Mouse (Mus musculus) MEL (cell line): ENCODE data around the gene Rgs11. TPM values are rescaled to one million over a fixed set of nuclear protein-coding genes. Genes with fewer than 3 reads are reported as not detected.

Experiments
- DNase-seq: peaks from one replicate; pipeline ENCODE4 v3.0.0; 2011; ENCODE audit warnings: low read depth, low spot score
- H3K27ac ChIP-seq: 2 replicates; pipeline ENCODE4 v1.5.1; 2012; ENCODE audit warnings: low read depth, mild to moderate bottlenecking, control low read depth, low read length, moderate library complexity; ENCODE audit not compliant: control insufficient read depth
- H3K27me3 ChIP-seq, 2 experiments: fragments of 150-350 bp in 1 of 2; sonication (generic) in 1 of 2; 2 replicates each; pipeline ENCODE4 v1.6.1; 2012; ENCODE audit warnings: low read length in 2 of 2, mild to moderate bottlenecking in 2 of 2, improper control_type of control experiment in 1 of 2, moderate library complexity in 1 of 2; ENCODE audit not compliant: insufficient read depth in 2 of 2, control insufficient read depth in 1 of 2
- H3K36me3 ChIP-seq, 2 experiments: 2 replicates each; pipeline ENCODE4 v1.6.1; 2012 to 2014; ENCODE audit warnings: low read length in 2 of 2, improper control_type of control experiment in 1 of 2, inconsistent platforms in 1 of 2, mild to moderate bottlenecking in 1 of 2; ENCODE audit not compliant: insufficient read depth in 2 of 2, control insufficient read depth in 1 of 2
- H3K4me1 ChIP-seq, 2 experiments: fragments of 150-350 bp in 1 of 2; sonication (generic) in 1 of 2; 2 replicates each; pipeline ENCODE4 v1.6.1; 2012; ENCODE audit warnings: low read length in 2 of 2, improper control_type of control experiment in 1 of 2, mild to moderate bottlenecking in 1 of 2; ENCODE audit not compliant: insufficient read depth in 2 of 2, control insufficient read depth in 1 of 2
- H3K4me3 ChIP-seq, 2 experiments: fragments of 150-350 bp in 1 of 2; sonication (generic) in 1 of 2; 2 replicates each; pipeline ENCODE4 v1.5.1; 2012; ENCODE audit warnings: low read depth in 2 of 2, low read length in 2 of 2, mild to moderate bottlenecking in 2 of 2, moderate library complexity in 2 of 2, control low read depth in 1 of 2, improper control_type of control experiment in 1 of 2; ENCODE audit not compliant: control insufficient read depth in 1 of 2, insufficient read depth in 1 of 2
- H3K79me2 ChIP-seq: 2 replicates; pipeline ENCODE4 v1.6.1; 2012; ENCODE audit warnings: mild to moderate bottlenecking, low read length, moderate library complexity; ENCODE audit not compliant: control insufficient read depth, poor library complexity, insufficient read depth
- H3K9ac ChIP-seq: 2 replicates; pipeline ENCODE4 v1.6.1; 2012; ENCODE audit warnings: low read depth, mild to moderate bottlenecking, control low read depth, low read length, moderate library complexity; ENCODE audit not compliant: control insufficient read depth, poor library complexity, severe bottlenecking
- H3K9me3 ChIP-seq: fragments of 150-350 bp; sonication (generic); replicated peaks from 2 replicates; pipeline ENCODE4 v1.6.1; 2012; ENCODE audit warnings: mild to moderate bottlenecking, low read length, improper control_type of control experiment, moderate library complexity; ENCODE audit not compliant: insufficient read depth
- BHLHE40 ChIP-seq: IDR thresholded peaks from 2 replicates; pipeline ENCODE4 v1.6.1; 2012; ENCODE audit warnings: low read depth, mild to moderate bottlenecking, inconsistent platforms, low read length, improper control_type of control experiment, borderline replicate concordance
- CHD2 ChIP-seq: IDR thresholded peaks from 2 replicates; pipeline ENCODE4 v1.6.1; 2011; ENCODE audit warnings: low read length, improper control_type of control experiment
- CTCF ChIP-seq, 3 experiments: IDR thresholded peaks in 2 of 3; conservative IDR thresholded peaks in 1 of 3; 2 replicates each; pipeline ENCODE4 v1.5.1; 2011 to 2012; ENCODE audit warnings: low read length in 3 of 3, low read depth in 2 of 3, mild to moderate bottlenecking in 2 of 3, improper control_type of control experiment in 1 of 3, inconsistent platforms in 1 of 3, mixed read lengths in 1 of 3, moderate library complexity in 1 of 3; ENCODE audit not compliant: control insufficient read depth in 1 of 3, insufficient read depth in 1 of 3, poor library complexity in 1 of 3, severe bottlenecking in 1 of 3
- E2F4 ChIP-seq: IDR thresholded peaks from 2 replicates; pipeline ENCODE4 v1.6.1; 2011; ENCODE audit warnings: low read depth, low read length, improper control_type of control experiment, borderline replicate concordance
- ELF1 ChIP-seq: IDR thresholded peaks from 2 replicates; pipeline ENCODE4 v1.6.1; 2014; ENCODE audit warnings: low read depth, mild to moderate bottlenecking, inconsistent platforms, low read length, improper control_type of control experiment, moderate library complexity
- ETS1 ChIP-seq: IDR thresholded peaks from 2 replicates; pipeline ENCODE4 v1.6.1; 2012; ENCODE audit warnings: low read depth, mild to moderate bottlenecking, inconsistent platforms, low read length, improper control_type of control experiment, moderate library complexity
- GATA1 ChIP-seq: IDR thresholded peaks from 2 replicates; pipeline ENCODE4 v1.6.1; 2011; ENCODE audit warnings: low read depth, low read length, improper control_type of control experiment
- JUND ChIP-seq: IDR thresholded peaks from 2 replicates; pipeline ENCODE4 v1.6.1; 2011; ENCODE audit warnings: low read depth, mild to moderate bottlenecking, improper control_type of control experiment, low read length
- KAT2A ChIP-seq: conservative IDR thresholded peaks from 2 replicates; pipeline ENCODE4 v1.6.1; 2012; ENCODE audit warnings: low read depth, low read length, improper control_type of control experiment, inconsistent platforms
- MAX ChIP-seq: IDR thresholded peaks from 2 replicates; pipeline ENCODE4 v1.6.1; 2011; ENCODE audit warnings: low read length, improper control_type of control experiment
- MAZ ChIP-seq: IDR thresholded peaks from 2 replicates; pipeline ENCODE4 v1.6.1; 2012; ENCODE audit warnings: low read depth, mild to moderate bottlenecking, inconsistent platforms, low read length, improper control_type of control experiment
- MEF2A ChIP-seq: IDR thresholded peaks from 2 replicates; pipeline ENCODE4 v1.6.1; 2014; ENCODE audit warnings: low read depth, mild to moderate bottlenecking, inconsistent platforms, low read length, improper control_type of control experiment; ENCODE audit not compliant: poor library complexity, insufficient replicate concordance, severe bottlenecking; ENCODE audit errors: extremely low read depth
- NELFE ChIP-seq: IDR thresholded peaks from 2 replicates; pipeline ENCODE4 v1.6.1; 2011; ENCODE audit warnings: low read depth, low read length, improper control_type of control experiment
- POLR2A ChIP-seq, 2 experiments: IDR thresholded peaks; 2 replicates each; pipeline ENCODE4 v1.6.1; 2011 to 2012; ENCODE audit warnings: low read length in 2 of 2, mild to moderate bottlenecking in 2 of 2, control low read depth in 1 of 2, improper control_type of control experiment in 1 of 2, low read depth in 1 of 2, moderate library complexity in 1 of 2; ENCODE audit not compliant: control insufficient read depth in 1 of 2, insufficient read depth in 1 of 2, poor library complexity in 1 of 2
- POLR2AphosphoS2 ChIP-seq: IDR thresholded peaks from 2 replicates; pipeline ENCODE4 v1.6.1; 2011; ENCODE audit warnings: low read length, improper control_type of control experiment
- POLR2AphosphoS5 ChIP-seq: IDR thresholded peaks from 2 replicates; pipeline ENCODE4 v1.6.1; 2012; ENCODE audit warnings: low read depth, borderline replicate concordance, mild to moderate bottlenecking, inconsistent platforms, low read length, moderate library complexity, mixed read lengths
- RAD21 ChIP-seq: IDR thresholded peaks from 2 replicates; pipeline ENCODE4 v1.6.1; 2011; ENCODE audit warnings: mild to moderate bottlenecking, low read depth, low read length, improper control_type of control experiment
- RCOR1 ChIP-seq: IDR thresholded peaks from 2 replicates; pipeline ENCODE4 v1.6.1; 2012; ENCODE audit warnings: low read depth, mild to moderate bottlenecking, inconsistent platforms, low read length, improper control_type of control experiment
- SIN3A ChIP-seq: IDR thresholded peaks from 2 replicates; pipeline ENCODE4 v1.6.1; 2012; ENCODE audit warnings: low read length, improper control_type of control experiment, inconsistent platforms
- SMC3 ChIP-seq: IDR thresholded peaks from 2 replicates; pipeline ENCODE4 v1.6.1; 2011; ENCODE audit warnings: low read depth, low read length, improper control_type of control experiment
- TAL1 ChIP-seq: IDR thresholded peaks from 2 replicates; pipeline ENCODE4 v1.6.1; 2012; ENCODE audit warnings: mild to moderate bottlenecking, inconsistent platforms, low read length, moderate library complexity, mixed read lengths
- TBP ChIP-seq: IDR thresholded peaks from 2 replicates; pipeline ENCODE4 v1.8.0; 2011; ENCODE audit warnings: low read depth, low read length, improper control_type of control experiment
- TCF12 ChIP-seq: IDR thresholded peaks from 2 replicates; pipeline ENCODE4 v1.6.1; 2014; ENCODE audit warnings: low read depth, mild to moderate bottlenecking, inconsistent platforms, low read length, improper control_type of control experiment, moderate library complexity
- UBTF ChIP-seq: IDR thresholded peaks from 2 replicates; pipeline ENCODE4 v1.6.1; 2012; ENCODE audit warnings: low read depth, mild to moderate bottlenecking, inconsistent platforms, low read length, improper control_type of control experiment, moderate library complexity, borderline replicate concordance; ENCODE audit not compliant: insufficient read depth
- USF2 ChIP-seq, 2 experiments: IDR thresholded peaks; 2 replicates each; pipeline ENCODE4 v1.6.1; 2011 to 2012; ENCODE audit warnings: improper control_type of control experiment in 2 of 2, low read length in 2 of 2, borderline replicate concordance in 1 of 2, inconsistent platforms in 1 of 2, low read depth in 1 of 2, mild to moderate bottlenecking in 1 of 2; ENCODE audit not compliant: insufficient read depth in 1 of 2
- ZC3H11A ChIP-seq: IDR thresholded peaks from 2 replicates; pipeline ENCODE4 v1.6.1; 2012; ENCODE audit warnings: low read depth, mild to moderate bottlenecking, inconsistent platforms, low read length, improper control_type of control experiment
- ZNF384 ChIP-seq: IDR thresholded peaks from 2 replicates; pipeline ENCODE4 v1.6.1; 2012; ENCODE audit warnings: low read depth, mild to moderate bottlenecking, inconsistent platforms, low read length, improper control_type of control experiment
- polyA plus RNA-seq, 2 experiments: library from polyadenylated mRNA; stranded (reverse) in 1 of 2; unstranded in 1 of 2; fragments of >175 nt in 1 of 2; fragments of >200 nt in 1 of 2; gene quantifications; 2 replicates each; pipeline versions ENCODE4 v1.2.1 to v1.2.4; 2012; ENCODE audit warnings: low replicate concordance in 2 of 2, low read depth in 1 of 2; ENCODE audit not compliant: insufficient read length in 2 of 2, insufficient read depth in 1 of 2, missing spikeins in 1 of 2
- total RNA-seq: library from RNA; depleted of rRNA; stranded (reverse); fragments of 300-350 nt; gene quantifications from 2 replicates; pipeline ENCODE4 v1.2.3, GENCODE M21; 2012

Rgs11 gene
- total and polyA plus RNA-seq, 3 experiments = 11.4 to 32.6 TPM; not detected in 1

- peak; percentile 76 to 85 (median 79) for TF ChIP-seq CTCF (IDR thresholded peaks at IDR 0.05 in 2 of 3, conservative IDR thresholded peaks at IDR 0.05 in 1 of 3; ENCODE audit: control insufficient read depth in 1 of 3, insufficient read depth in 1 of 3, low read depth in 2 of 3, low read length in 3 of 3, poor library complexity in 1 of 3, severe bottlenecking in 1 of 3)
- peak; percentile 80 for TF ChIP-seq ZC3H11A
- 0 out of 2 replicates have a peak, but pooled peaks have one; percentile 19 for TF ChIP-seq GATA1
- TF ChIP-seq TAL1 = no peak
- peak; percentile 79 for TF ChIP-seq RAD21
- TF ChIP-seq ELF1 = 0 out of 2 replicates have a peak, but pooled peaks have one; percentile 25
Measured at GRCm38 (mm10) chr17:26232863-26233262, 30.1 kb downstream of the Rgs11 start (continued).

GRCm38 (mm10) chr17:26234386-26234785 lies 31.6 kb downstream of the Rgs11 start:
- Histone ChIP-seq H3K4me1 (peaks cover 8 to 27% of the 10 kb centered on the region in 2 experiments), H3K9me3 (no peaks in the 10 kb centered on the region), H3K9ac (no peak overlapping the region), H3K27ac (no peak overlapping the region), H3K79me2 (no peaks in the 10 kb centered on the region), H3K36me3 (peaks cover 0 to 16% of the 10 kb centered on the region in 2 experiments; a peak in 2 of 4 replicates), H3K4me3 (no peak overlapping the region), H3K27me3 (no peaks in the 10 kb centered on the region)
- DNase-seq = no peak
- TF ChIP-seq MAZ = no peak
- no peak for TF ChIP-seq POLR2AphosphoS2
- TF ChIP-seq TBP = 0 out of 2 replicates have a peak, but pooled peaks have one; percentile 21
- TF ChIP-seq GATA1 = no peak
- TF ChIP-seq KAT2A = no peak
- TF ChIP-seq RAD21 = no peak
- TF ChIP-seq TCF12 = no peak
- no peak for TF ChIP-seq POLR2AphosphoS5
- TF ChIP-seq BHLHE40 = no peak
- TF ChIP-seq MEF2A = no peak
- TF ChIP-seq SIN3A = no peak
- TF ChIP-seq CTCF (IDR thresholded peaks at IDR 0.05 in 2 of 3, conservative IDR thresholded peaks at IDR 0.05 in 1 of 3; ENCODE audit: control insufficient read depth in 1 of 3, insufficient read depth in 1 of 3, low read depth in 2 of 3, low read length in 3 of 3, poor library complexity in 1 of 3, severe bottlenecking in 1 of 3) = peak in 2 of 3 experiments; percentile 2 to 10; a peak in 2 of 6 replicates
- TF ChIP-seq ZC3H11A = no peak
- no peak for TF ChIP-seq POLR2A (IDR thresholded peaks at IDR 0.05; ENCODE audit: control insufficient read depth in 1 of 2, insufficient read depth in 1 of 2, low read depth in 1 of 2, low read length in 2 of 2, poor library complexity in 1 of 2)
- TF ChIP-seq RCOR1 = no peak
- TF ChIP-seq JUND = no peak
- TF ChIP-seq ETS1 = no peak
- TF ChIP-seq UBTF = no peak
- peak; percentile 39; the same call in 1 of the 2 replicates for TF ChIP-seq ZNF384
- TF ChIP-seq E2F4 = no peak
- no peak for TF ChIP-seq NELFE
- no peak for TF ChIP-seq CHD2
- TF ChIP-seq MAX = no peak
- no peak for TF ChIP-seq USF2 (IDR thresholded peaks at IDR 0.05; ENCODE audit: borderline replicate concordance in 1 of 2, insufficient read depth in 1 of 2, low read depth in 1 of 2, low read length in 2 of 2)
- TF ChIP-seq SMC3 = 0 out of 2 replicates have a peak, but pooled peaks have one; percentile 3
